Mouse (Mus musculus) adrenal gland, postnatal 14 days (tissue): ENCODE measurements around the gene Nipa2. TPM values are rescaled to one million over a fixed set of nuclear protein-coding genes. Genes with fewer than 3 reads are reported as not detected.

ENCODE experiments used
- DNase-seq: peaks from one replicate; pipeline ENCODE4 v3.0.0; 2021; ENCODE audit warnings: mixed read lengths
- long read RNA-seq, 2 experiments: library from polyadenylated mRNA; stranded (forward); transcript quantifications; one replicate each; pipeline ENCODE4 v2.0.0; 2021
- total RNA-seq: library from RNA; stranded (reverse); gene quantifications from 2 replicates; pipeline ENCODE4 v1.2.3, GENCODE M21; 2021

Nipa2 gene
- total RNA-seq = 43.6 and 44.6 TPM in 2 replicates
- long read RNA-seq, experiment 1, transcript Nipa2-201 (7 exons, 3,197 nt) = major isoform, 19 of 24 reads
- long read RNA-seq, experiment 1, partial matches to known transcripts = 1 of 24 reads
- long read RNA-seq, experiment 1, other reads (novel, unspliced or antisense) = 3 of 24 reads
- long read RNA-seq, experiment 2, transcript Nipa2-201 (7 exons, 3,197 nt) = major isoform, 12 of 19 reads
- long read RNA-seq, experiment 2, partial matches to known transcripts = 0 of 19 reads
- long read RNA-seq, experiment 2, other reads (novel, unspliced or antisense) = 5 of 19 reads

DNA sequence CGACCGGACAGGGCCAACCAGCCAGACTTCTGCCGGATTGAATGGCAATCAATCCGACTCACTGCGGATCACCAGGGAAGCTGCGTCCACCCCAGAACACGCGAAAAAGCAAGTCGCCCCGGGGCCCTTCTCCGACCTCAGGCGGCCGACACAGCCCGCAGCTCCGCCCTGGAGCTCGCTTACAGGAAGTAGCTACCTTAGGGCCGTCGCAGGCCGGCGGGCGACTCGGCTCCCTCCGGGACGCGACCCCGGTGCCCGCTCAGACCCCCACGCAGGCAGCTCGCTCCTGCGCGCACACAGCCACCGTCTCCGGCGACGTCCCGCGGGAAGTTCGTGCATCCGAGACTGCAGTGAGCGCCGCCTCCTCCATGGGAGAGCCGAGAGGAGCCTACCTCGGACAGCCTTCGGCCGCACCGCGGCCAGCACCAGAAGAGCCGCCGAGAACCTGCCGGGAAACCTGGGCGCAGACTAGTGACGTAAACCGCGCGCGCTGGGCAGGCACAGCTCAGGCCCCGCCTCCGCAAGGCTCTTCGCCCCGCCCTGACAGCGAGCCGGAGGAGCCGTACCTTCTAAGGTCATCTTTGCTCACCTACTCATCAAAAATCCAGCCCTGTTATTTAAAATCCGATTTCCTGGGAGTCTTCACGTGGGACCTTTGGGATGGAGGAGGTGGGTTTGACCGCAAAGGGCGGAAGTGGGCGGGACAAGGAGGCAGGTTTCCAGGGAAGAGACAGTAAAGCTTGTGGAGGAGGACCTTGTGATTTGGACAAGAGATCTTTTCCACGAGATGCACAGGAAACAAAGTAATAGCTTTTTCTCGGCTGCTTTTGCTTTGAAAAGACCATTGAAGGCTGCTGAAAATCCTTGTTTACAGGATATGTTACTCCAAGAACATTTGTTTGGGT lies at the start of gene Nipa2:
Gene Nipa2 (minus strand): TSS at position 473 of the 905 bp plus-strand sequence.
- peak; percentile 97 for DNase-seq

DNA sequence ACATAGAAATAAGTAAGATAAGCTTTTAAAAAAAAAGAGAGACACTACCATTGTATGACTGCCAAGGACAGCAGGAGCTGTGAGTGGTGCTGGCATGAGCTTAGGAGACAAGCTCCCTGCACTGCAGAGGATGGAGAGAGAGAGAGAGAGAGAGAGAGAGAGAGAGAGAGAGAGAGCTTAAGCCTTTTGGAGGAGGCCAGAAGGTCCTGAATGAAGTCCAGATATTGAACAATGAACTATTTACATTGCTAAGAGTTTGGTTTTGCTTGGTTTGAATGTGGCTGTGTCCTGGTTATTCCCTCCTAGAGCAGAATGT lies 48.7 kb upstream of the Nipa2 start:
- DNase-seq = no peak

DNA sequence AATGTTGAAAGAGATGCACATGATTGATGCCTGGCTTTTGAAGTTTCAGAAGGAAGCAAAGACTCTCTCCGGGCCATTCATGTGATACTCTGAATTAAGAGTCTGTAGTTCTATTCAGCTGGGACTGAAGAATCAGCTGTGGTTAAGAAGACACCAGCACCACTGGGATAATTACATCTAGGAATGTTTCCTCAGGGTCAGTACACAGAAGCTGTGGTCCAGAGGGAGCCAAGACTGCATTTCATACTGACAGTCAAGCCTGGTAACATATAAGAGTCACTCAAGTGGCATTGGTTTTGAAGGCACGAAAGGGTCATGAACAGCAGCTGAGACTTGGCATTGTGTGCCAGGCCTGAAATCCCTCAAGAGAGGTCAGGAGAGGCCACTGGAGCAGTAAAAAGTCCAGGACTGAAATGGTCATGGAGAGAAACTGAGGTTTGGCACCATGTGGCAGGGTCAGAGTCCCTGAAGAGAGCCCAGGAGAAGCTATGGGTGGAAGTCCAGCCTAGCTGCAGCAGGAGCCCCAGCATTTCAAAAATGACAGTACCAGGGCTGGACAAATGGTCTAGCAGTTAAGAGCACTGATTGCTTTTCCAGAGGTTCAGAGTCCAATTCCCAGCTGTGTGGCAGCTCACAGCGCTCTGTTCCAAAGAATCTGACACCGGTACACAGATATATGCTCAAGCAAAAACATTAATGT lies 48.2 kb upstream of the Nipa2 start:
- DNase-seq = peak; percentile 18

DNA sequence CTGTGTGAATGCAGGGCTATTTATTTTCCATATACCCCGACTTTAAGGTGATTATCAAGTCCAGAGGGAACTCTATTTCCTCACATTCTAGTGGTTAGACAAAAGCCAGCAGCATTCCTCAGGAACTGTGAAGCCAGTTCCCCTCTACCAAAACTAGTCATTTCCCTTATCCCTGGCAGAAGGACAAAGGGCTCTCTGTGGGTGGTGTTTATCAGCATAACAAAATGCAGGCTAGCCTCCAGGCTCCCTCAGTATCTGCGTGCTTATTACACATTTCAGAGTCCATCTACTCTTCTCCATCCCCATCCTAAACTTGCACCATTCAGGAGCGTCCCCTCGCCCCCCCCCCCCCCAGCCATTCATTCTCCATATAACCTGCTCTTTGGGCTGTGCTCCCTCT lies 36.7 kb upstream of the Nipa2 start:
- DNase-seq = no peak

DNA sequence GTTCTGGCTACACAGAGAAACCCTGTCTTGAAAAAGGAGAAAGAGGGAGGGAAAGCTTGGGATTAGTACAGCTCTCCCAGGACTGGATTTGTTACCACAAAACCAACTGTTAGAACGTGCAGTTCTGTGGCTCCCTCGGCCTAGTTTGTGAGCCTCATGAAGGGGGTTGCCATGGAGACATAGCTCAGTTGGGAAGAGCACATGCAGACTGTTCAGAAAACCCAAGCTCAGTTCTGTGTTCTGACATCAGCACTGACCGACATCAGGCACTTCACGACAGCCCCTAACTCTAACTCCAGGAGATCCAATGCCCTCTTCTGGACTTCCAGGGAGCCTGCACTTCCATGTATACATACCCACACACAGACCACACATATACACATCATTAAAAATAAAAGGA lies 32.7 kb upstream of the Nipa2 start:
- DNase-seq = no peak

DNA sequence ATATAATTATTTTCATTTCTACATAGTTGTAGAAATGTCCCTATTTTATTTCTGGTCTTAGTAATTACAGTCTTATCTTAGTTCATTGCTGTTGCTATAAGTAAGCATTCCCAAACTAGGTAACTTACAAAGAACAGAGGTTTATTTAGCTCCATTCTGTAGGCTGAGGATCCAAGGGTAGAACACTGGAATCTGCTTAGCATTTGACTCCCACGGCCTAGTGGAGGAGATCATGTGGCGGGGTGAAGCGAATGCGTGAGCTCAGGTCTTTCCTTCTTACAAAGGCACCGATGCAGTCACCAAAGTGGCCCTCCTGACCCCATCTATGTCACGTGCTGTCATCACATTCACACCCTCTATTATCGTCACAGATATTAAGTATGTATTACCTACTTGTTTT lies 29.6 kb upstream of the Nipa2 start:
- DNase-seq = no peak

DNA sequence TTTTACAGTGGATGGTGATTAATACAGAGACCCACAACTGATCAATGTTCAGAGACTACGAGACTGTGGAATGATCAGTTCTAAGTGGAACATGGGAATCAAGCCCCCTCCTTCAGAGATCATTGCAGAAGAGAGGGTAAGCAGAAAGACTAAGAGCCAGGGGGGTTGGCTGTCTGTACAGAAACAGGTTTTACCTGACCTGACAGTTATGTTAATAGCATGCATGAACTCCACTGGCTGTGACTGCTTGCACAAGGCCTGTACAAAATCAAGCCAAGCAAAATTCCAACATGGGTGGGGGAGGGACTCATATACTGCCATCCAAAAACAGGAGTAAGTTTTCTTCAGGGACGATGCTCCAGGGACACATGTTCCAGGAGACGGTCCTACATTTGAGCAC lies 28.9 kb upstream of the Nipa2 start:
- DNase-seq = no peak

DNA sequence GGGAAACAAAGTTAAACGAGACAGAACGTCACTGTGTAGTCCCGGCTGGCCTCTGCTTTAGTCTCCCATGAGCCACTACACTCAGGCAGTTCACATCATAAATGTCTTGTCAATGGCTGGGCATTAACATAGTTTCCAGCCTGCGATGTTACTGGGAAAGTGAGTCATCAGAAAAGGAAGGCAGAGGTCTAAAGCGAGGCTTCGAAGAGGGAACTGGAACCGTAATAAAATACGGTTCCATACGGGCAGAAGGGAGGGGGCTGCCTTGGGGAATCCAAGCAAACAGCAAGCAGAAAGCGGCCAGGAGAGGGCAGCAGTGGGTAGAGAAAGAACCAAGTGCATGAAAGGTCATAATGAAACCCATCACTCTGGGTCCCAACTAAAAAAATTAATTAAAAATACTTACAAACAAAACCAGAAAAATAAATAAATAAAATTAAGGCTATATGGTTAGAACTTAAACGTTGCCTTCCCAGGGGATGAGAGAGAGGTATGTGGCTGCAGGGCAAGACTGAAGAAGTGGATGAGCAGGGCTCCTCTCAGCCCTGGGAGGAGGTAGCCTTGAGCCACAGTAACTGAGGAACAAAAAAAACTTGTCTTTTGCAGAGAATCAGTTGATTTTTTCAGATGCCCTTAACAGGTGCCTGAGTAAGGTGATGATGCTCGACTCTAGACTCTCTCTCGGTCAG lies 24.4 kb upstream of the Nipa2 start:
- peak; percentile 88 for DNase-seq

DNA sequence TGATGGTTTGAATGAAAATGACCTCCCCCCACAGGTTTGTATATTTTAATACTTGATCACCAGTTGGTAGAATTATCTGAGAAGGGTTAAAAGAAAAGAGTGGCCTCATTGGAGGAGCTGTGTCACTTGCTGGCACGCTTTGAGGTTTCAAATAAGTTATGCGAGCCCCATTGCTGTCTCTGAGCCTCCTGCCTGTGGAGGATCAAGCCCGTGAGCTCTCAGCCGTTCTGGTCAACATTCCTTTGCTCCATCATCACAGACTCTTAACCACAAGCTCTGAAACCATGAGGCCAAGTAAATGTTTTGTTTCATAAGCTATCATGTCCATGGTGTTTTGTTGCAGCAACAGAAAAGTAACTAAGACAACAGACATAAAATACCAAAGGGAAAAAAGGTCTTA lies 22.5 kb upstream of the Nipa2 start:
- no peak for DNase-seq

DNA sequence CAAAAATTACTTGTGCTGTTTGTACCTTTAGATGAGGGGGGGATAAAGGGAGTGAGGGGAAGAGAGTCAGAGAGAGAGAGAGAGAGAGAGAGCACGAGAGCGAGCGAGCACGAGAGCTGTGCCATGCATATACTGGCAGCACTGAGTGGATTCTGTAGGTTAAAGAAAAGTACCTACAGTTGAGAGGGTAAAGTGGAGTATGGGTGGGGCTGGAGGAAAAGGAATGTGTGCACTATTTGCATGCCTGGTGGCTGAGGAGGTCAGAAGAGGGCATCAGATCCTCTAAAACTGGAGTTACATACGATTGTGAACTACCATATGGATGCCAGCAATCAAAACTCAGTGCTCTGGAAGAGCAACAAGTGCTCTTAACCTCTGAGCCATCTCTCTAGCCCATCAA lies 20.8 kb upstream of the Nipa2 start:
- DNase-seq = no peak

DNA sequence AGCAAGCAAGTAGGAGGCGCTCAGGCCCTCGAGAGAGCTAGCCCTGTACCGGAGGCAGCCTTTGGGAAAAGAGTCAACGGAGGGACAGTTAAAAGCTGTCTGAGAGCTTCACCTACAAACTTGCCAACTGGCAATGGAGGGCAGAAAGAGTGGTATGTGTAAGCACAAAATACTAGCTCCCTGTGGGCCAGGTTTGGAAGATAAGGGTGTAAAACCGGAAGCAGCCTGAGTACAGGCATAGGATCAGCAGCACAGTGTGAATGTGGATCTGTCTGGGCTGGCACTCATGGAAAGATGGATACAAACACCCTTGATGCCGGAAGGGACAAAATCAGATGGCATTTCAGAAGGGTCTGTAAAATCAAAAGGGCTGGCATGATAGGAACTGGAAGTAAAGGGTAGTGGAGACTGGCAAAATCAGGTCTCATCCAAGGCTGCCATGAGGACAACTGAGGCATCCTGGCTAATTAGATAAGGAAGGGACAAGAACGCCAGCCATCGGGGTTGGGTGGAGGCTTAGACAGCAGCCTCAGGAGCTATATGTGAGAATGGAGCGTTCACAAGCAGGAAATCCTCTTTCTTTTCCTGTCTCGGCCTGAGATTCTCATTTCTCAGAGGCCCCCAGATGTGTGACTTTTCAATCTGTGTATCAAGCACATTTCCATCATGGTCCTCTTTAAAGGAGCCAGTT lies 19.9 kb upstream of the Nipa2 start:
- no peak for DNase-seq

DNA sequence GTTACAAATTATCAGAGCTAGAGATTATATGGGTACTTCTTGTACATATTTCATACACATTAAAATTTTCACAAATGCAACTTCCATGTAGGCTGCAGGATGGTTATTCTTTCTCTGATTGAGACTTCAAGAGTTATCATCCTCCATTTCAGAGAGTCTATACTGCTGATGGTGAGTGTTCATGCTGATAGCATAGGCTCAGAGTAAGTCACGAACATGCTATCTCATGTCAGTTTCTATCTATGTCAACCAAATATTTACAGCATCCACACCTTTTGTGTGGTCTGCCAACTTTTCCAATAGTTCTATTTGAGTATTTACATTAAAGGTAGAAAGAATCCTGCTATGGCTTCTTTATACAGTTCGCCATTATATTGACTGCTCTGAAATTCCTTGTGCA lies 19.2 kb upstream of the Nipa2 start:
- DNase-seq = no peak

DNA sequence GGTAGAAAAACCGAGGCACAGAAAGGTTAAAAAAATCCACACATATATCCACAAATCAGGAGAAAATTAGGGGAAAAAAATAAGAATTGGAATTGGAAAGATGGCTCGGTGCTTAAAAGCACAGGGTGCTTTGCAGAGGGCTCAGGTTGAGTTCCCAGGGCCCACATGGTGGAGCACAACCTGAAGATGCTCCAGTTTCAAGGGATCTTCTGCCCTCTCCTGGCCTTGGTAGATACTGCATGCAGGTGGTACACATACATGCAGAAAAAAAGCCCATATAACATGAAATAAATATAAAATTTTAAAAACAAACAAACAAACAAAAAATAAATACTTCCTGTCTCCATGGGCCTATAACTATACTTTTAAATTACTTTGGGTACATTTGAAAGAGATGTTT lies 12.2 kb upstream of the Nipa2 start:
- DNase-seq = no peak

DNA sequence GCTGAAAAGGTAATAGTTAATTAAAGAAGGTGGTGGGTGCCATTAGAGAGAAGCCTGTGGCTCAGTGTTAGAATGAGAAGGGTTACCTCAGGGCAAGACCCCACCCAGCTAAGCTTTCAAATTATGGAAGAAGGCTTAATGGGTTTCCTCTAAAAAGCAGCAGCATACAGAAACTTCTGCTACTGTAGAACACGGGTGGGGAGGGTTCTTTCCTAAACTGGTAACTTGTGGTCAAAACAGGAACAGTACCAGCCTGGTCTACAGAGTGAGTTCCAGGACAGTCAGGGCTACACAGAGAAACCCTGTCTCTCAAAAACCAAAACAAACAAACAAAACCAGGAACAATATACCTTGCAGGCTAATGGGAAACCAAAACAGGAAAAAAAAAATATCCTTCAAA lies 7.1 kb upstream of the Nipa2 start:
- DNase-seq = no peak

DNA sequence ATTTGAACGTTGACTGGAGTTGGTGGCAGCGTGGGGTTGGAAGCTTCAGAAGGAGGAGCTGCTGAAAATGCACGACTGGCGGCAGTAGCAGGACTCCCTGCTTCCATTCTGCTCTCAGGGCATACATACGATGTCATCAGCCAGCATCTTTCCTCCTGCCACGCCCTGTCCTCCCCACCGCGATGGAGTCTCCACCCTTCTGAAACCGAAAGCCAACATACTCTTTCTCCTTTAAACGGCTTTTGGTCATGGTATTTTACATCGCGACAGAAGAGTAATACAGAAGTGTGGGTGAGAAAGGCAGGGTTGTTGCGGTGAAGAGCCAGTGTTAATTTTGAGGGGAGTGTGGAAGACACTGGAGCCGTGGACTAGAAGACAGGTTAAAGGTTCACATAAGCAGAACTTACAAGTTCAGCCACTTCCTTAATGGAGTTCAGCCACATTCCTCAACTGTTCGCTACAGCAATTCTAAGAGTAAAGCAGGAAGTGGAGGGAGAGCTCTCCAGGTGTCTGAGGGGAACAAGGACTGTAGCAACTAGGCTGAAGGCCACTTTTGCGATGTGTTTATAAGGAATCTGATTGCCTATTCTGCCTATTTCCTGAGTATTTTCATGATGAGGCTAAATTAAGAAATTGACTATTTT lies 6.1 kb upstream of the Nipa2 start:
- peak; percentile 14 for DNase-seq

DNA sequence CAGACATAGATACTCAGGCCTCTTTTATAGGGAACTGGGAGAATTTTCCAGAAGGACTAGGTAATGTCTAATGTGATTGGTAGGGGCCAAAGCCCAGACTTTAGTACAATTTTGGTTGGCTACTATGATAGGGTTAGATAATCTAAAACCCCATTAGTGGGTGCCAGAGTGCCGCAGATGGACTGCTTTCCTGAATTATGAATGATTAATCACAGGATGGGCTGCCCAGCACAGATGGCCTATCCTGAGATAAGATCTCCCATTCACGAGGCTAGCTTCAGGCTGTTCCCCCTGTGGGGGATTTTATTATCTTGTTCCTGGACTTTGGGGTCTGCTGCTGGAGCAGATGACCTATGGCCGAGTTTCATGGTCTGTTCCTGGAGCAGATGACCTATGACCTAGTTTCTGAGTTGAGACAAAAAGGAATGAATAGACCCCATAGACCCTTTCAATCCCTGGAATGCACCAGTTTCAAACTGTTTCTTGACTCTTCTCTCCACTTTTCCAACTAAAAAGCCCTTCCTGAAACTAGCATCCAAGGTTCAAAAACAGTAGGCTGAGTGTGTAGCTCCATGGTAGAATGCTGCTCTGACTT lies 4.7 kb upstream of the Nipa2 start:
- no peak for DNase-seq

DNA sequence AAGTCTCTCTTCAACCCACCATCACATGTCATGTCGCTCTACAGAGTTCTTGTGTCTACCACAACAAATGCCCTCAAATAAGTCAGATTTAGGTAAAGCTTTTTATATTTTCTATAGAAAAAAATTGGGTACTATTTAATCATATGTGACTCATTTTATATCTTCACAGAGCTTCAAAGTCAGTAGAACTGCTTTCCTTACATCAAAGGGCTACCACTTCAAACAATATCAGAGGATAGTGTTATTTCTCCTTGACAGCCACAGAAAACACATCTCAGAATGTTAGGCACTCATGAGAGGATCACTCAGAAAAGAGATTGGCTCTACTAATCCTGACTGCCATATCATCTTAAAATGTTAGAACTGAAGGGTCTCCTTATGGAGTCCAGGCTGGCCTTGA lies 1.8 kb downstream of the Nipa2 start:
- no peak for DNase-seq

DNA sequence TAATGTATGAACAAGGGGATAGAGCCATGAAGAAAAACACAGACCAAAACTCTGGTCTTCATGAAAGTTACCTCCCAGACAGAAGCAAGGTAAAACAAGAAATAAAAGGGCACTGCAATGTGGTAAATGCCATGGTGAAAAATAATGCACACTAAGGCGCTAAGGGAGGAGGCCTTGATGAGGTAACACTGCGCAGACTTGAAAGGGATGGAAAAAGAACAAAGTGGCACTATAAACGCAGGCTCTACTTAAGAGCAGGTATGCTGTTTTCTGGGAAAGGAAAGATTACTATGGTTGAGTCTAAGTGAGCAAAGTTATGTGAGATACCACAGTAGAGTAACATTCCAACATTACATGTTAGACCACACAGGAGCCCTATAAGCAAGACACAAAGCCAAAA lies 2.5 kb downstream of the Nipa2 start:
- no peak for DNase-seq

DNA sequence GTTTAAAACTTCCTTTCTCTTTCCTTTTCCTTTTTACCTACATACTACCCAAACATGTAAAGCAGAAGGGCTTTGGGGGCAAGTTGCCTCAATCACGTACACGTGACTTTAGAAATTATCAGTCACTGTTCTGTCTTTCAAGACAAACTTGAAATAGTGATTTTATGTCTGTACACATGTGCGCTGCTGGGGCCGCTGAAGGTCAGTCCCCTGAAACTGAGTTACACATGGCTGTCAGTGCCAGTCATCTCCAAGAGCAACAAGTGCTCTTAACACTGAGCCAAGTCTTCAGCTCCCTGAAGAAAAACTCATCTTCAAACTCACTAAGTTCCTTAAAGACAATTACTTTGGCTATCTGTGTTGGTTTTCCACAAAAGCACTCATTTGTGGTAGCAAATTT lies 4.4 kb downstream of the Nipa2 start:
- DNase-seq = peak; percentile 58

DNA sequence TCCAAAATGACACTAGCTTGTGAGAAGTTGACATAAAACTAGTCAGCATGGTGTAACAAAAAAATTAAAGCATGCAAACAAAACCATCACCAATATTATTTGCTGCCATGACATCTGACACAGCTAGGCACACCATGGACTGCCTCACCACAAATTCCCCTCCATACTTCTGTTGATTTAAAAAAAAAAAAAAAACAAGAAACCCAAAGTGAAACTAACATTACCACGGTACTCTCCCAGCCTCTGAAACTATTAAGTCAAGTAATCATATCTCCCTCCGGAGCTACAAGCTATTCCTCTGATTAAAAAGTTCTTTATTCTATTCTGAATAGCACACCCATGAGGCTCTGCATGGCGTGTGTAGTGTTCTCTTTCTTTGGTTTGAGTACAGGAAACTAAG lies 5.1 kb downstream of the Nipa2 start:
- DNase-seq = no peak

DNA sequence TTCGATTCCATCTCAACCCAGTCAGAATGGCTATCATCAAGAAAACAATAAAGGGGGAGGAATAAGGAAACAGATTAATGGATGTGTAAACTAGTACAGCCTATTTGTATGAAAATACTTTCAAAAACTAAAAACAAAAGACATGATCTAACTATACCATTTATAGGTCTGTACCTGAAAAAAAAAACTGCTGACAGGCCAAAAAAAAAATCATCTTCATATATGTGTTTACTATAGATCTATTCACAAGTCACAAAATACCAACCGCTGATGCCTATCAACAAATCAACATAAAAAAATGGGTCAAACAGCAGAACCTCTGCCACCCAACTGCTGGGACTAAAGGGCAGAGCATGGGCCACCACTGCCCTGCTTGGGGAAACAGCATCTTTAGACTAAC lies 6.2 kb downstream of the Nipa2 start:
- no peak for DNase-seq
